30 mouse cellular contexts compared by ENCODE assay signal in the genomic region with DNA sequence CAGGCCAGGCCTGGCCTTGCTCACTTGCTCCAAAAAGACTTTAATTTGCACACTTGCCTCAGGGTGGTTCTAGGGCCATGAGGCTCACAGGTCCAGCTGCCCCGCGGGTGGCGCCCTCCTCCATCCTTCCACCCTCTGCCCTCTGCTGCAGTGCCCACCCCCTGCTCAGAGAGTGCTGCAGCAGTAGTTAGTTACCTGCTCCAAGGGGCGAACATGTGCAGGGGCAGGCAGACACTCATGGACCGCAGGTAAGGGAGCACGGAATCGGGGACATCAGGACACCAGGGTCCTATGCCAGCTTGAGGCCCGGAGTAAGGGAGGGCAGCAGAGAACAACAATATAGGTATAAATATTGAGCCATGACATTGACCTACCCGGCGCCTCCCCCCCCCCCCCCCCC. TPM values are rescaled to one million over a fixed set of nuclear protein-coding genes. Genes with fewer than 3 reads are reported as not detected.
"Had no signal": no experiment of that assay in that cellular context is flagged by ENCODE, and none has a peak within 500 bp of the region (broad histone marks: within the 10 kb centered on the region; RNA-seq: fewer than 3 reads in every experiment).

No protein-coding gene starts in this region.

RNA-seq across cellular contexts. Expression of a gene that starts 11.7 kb away (rescaled TPM):
- total RNA-seq: liver, adult 2 months; megakaryocyte progenitor cell, adult 5-6 weeks; megakaryocyte, adult 5-6 weeks; megakaryocyte-erythroid progenitor cell, adult 5-6 weeks; monocyte, adult 5-6 weeks had no signal
- polyA plus RNA-seq: limb, embryonic 11.5 days; limb, embryonic 13.5 days; limb, embryonic 14.5 days; limb, embryonic 15.5 days; liver, adult 2 months; liver, embryonic 11.5 days; liver, embryonic 12.5 days; liver, embryonic 13.5 days; liver, embryonic 14.5 days; liver, embryonic 15.5 days; liver, embryonic 16.5 days; liver, postnatal 0 days; lung, adult 2 months; lung, embryonic 15.5 days; lung, embryonic 16.5 days; lung, postnatal 0 days; macrophage; midbrain, embryonic 10.5 days; midbrain, embryonic 11.5 days; midbrain, embryonic 12.5 days; midbrain, embryonic 13.5 days; midbrain, embryonic 14.5 days; midbrain, embryonic 15.5 days; midbrain, embryonic 16.5 days; myocyte; neural tube, embryonic 11.5 days had no signal
